Mouse (Mus musculus) embryonic facial prominence, embryonic 14.5 days (tissue): Measurements from ENCODE around the gene Gm47283. TPM values are rescaled to one million over a fixed set of nuclear protein-coding genes. Genes with fewer than 3 reads are reported as not detected.
A peak's percentile ranks its signal among the peaks of the same experiment; 100 is the strongest.
"Not testable (repeated sequence)": the region's sequence is repeated elsewhere in the genome, so short reads cannot be mapped to it uniquely, and the experiment has no call there.

Experiments used
- ATAC-seq: fragments of 200-750 bp; cut with Nextera tagmentation; 2 replicates; pipeline ENCODE4 v1.8.0; 2017; ENCODE audit warnings: low read depth, moderate number of reproducible peaks, moderate TSS enrichment
- DNase-seq: peaks from one replicate; pipeline ENCODE4 v3.0.0-alpha.2; 2015; ENCODE audit warnings: low spot score
- H3K27ac ChIP-seq: fragments of 300-500 bp; sonication (generic); replicated peaks from 2 replicates; pipeline ENCODE4 v1.5.1; 2014; ENCODE audit warnings: low read depth, mild to moderate bottlenecking, low read length, moderate library complexity
- H3K27me3 ChIP-seq: fragments of 300-500 bp; sonication (generic); replicated peaks from 2 replicates; pipeline ENCODE4 v1.6.1; 2014; ENCODE audit warnings: low read length; ENCODE audit not compliant: control insufficient read depth, insufficient read depth
- H3K36me3 ChIP-seq: fragments of 300-500 bp; sonication (generic); 2 replicates; pipeline ENCODE4 v1.6.1; 2014; ENCODE audit warnings: low read length, mixed read lengths; ENCODE audit not compliant: control insufficient read depth, insufficient read depth
- H3K4me1 ChIP-seq: fragments of 300-500 bp; sonication (generic); 2 replicates; pipeline ENCODE4 v1.6.1; 2014; ENCODE audit warnings: antibody characterized with exemption, low read length; ENCODE audit not compliant: control insufficient read depth, insufficient read depth
- H3K4me2 ChIP-seq: fragments of 300-500 bp; sonication (generic); 2 replicates; pipeline ENCODE4 v1.6.1; 2014; ENCODE audit warnings: low read depth, mild to moderate bottlenecking, low read length, moderate library complexity, mixed read lengths
- H3K4me3 ChIP-seq: fragments of 300-500 bp; sonication (generic); 2 replicates; pipeline ENCODE4 v1.5.1; 2014; ENCODE audit warnings: low read depth, mild to moderate bottlenecking, low read length
- H3K9ac ChIP-seq: fragments of 300-500 bp; sonication (generic); 2 replicates; pipeline ENCODE4 v1.6.1; 2014; ENCODE audit warnings: low read depth, mild to moderate bottlenecking, low read length, moderate library complexity, mixed read lengths
- H3K9me3 ChIP-seq: fragments of 300-500 bp; sonication (generic); 2 replicates; pipeline ENCODE4 v1.6.1; 2016; ENCODE audit warnings: low read length; ENCODE audit not compliant: control insufficient read depth
- WGBS: fragments of 180-500 bp; shearing (Covaris S2); extraction: QIAGEN DNeasy Blood & Tissue Kit; methylation state at CpG from one replicate; pipeline ENCODE4 v1.1.7; 2014; 5-methylcytosine and 5-hydroxymethylcytosine counted together
- polyA plus RNA-seq: library from polyadenylated mRNA; unstranded; fragments of >200 nt; fragmentation: Nextera tagmentation; extraction: Ambion mirVana; gene quantifications from 2 replicates; pipeline ENCODE4 v1.2.1, GENCODE M21; 2014

Gene Gm47283
- not detected in 2 replicates for polyA plus RNA-seq

GRCm38 (mm10) chrY:90784438-90784837 lies at the start of gene Gm47283:
Gene Gm47283 (plus strand): TSS chrY:90784738.
- WGBS = no CpG with 5 or more reads among the region's 48 CpGs
- DNase-seq, H3K4me2 ChIP-seq, H3K27ac ChIP-seq, H3K4me3 ChIP-seq, H3K27me3 ChIP-seq, H3K36me3 ChIP-seq, H3K9ac ChIP-seq, H3K4me1 ChIP-seq, H3K9me3 ChIP-seq, ATAC-seq: not testable (repeated sequence)

GRCm38 (mm10) chrY:90735181-90735895 lies 49.2 kb upstream of the Gm47283 start:
- ATAC-seq, DNase-seq, H3K9ac ChIP-seq, H3K4me3 ChIP-seq, H3K4me1 ChIP-seq, H3K4me2 ChIP-seq, H3K27me3 ChIP-seq, H3K27ac ChIP-seq: not testable (repeated sequence)
- H3K36me3 ChIP-seq = peaks cover 45% of the 10 kb centered on the region
- WGBS = 97% methylated on average over 2 of the region's 5 CpGs
- H3K9me3 ChIP-seq = peaks cover 35% of the 10 kb centered on the region

- WGBS = 91% methylated on average over 4 of the region's 9 CpGs
- H3K27ac ChIP-seq, DNase-seq, ATAC-seq, H3K4me2 ChIP-seq, H3K4me3 ChIP-seq, H3K27me3 ChIP-seq, H3K4me1 ChIP-seq, H3K9ac ChIP-seq: not testable (repeated sequence)
- H3K9me3 ChIP-seq = peaks cover 43% of the 10 kb centered on the region
- peaks cover 52% of the 10 kb centered on the region for H3K36me3 ChIP-seq
Measured at GRCm38 (mm10) chrY:90736217-90737000, 48.1 kb upstream of the Gm47283 start.

- 87% methylated on average over 7 of the region's 7 CpGs for WGBS
- ATAC-seq (no peak), DNase-seq (no peak)
- peaks cover 64% of the 10 kb centered on the region for H3K36me3 ChIP-seq
- H3K4me2 ChIP-seq = no peak overlapping the region
- H3K27ac ChIP-seq = no peak overlapping the region
- peaks cover 48% of the 10 kb centered on the region for H3K9me3 ChIP-seq
- H3K27me3 ChIP-seq = no peaks in the 10 kb centered on the region
- no peak overlapping the region for H3K4me3 ChIP-seq
- no peak overlapping the region for H3K9ac ChIP-seq
- H3K4me1 ChIP-seq = no peaks in the 10 kb centered on the region
Measured at GRCm38 (mm10) chrY:90737606-90738430, 46.7 kb upstream of the Gm47283 start.

GRCm38 (mm10) chrY:90738431-90738680 lies 46.2 kb upstream of the Gm47283 start:
- H3K4me1 ChIP-seq = no peaks in the 10 kb centered on the region
- H3K9me3 ChIP-seq = peaks cover 48% of the 10 kb centered on the region
- whole genome bisulfite sequencing = 88% methylated on average over 1 of the region's 1 CpGs
- H3K4me2 ChIP-seq = no peak overlapping the region
- H3K9ac ChIP-seq = no peak overlapping the region
- no peak for ATAC-seq
- no peak for DNase-seq
- H3K27me3 ChIP-seq = no peaks in the 10 kb centered on the region
- H3K4me3 ChIP-seq = no peak overlapping the region
- peaks cover 64% of the 10 kb centered on the region for H3K36me3 ChIP-seq
- no peak overlapping the region for H3K27ac ChIP-seq

GRCm38 (mm10) chrY:90738841-90739530 lies 45.6 kb upstream of the Gm47283 start:
- H3K27me3 ChIP-seq, H3K4me3 ChIP-seq, H3K4me2 ChIP-seq, H3K4me1 ChIP-seq, H3K9ac ChIP-seq, H3K27ac ChIP-seq: not testable (repeated sequence)
- peaks cover 62% of the 10 kb centered on the region for H3K36me3 ChIP-seq
- H3K9me3 ChIP-seq = peaks cover 52% of the 10 kb centered on the region
- peak; percentile 56 for DNase-seq
- 82% methylated on average over 28 of the region's 28 CpGs for WGBS
- peak; percentile 17 for ATAC-seq

GRCm38 (mm10) chrY:90739531-90740012 lies 45.0 kb upstream of the Gm47283 start:
- peak; percentile 63 for DNase-seq

GRCm38 (mm10) chrY:90740013-90740561 lies 44.5 kb upstream of the Gm47283 start:
- no peaks in the 10 kb centered on the region for H3K4me1 ChIP-seq
- no peak overlapping the region for H3K4me3 ChIP-seq
- no peak overlapping the region for H3K27ac ChIP-seq
- H3K27me3 ChIP-seq = no peaks in the 10 kb centered on the region
- H3K4me2 ChIP-seq = no peak overlapping the region
- H3K9me3 ChIP-seq = peaks cover 62% of the 10 kb centered on the region
- DNase-seq (peak; percentile 83), ATAC-seq (no peak)
- 60% methylated on average over 14 of the region's 14 CpGs for WGBS
- H3K36me3 ChIP-seq = peaks cover 63% of the 10 kb centered on the region
- H3K9ac ChIP-seq = no peak overlapping the region

More at GRCm38 (mm10) chrY:90739531-90740012, 45.0 kb upstream of the Gm47283 start:
- not testable (repeated sequence) for H3K4me3 ChIP-seq, H3K4me1 ChIP-seq, H3K27ac ChIP-seq, ATAC-seq, H3K9ac ChIP-seq, H3K4me2 ChIP-seq, H3K27me3 ChIP-seq
- 64% methylated on average over 11 of the region's 11 CpGs for WGBS
- peaks cover 61% of the 10 kb centered on the region for H3K36me3 ChIP-seq
- H3K9me3 ChIP-seq = peaks cover 57% of the 10 kb centered on the region
